Mouse (Mus musculus) testis, postnatal 14 days (tissue): ENCODE data around the gene Acp5.
"Not testable (repeated sequence)": the region's sequence is repeated elsewhere in the genome, so short reads cannot be mapped to it uniquely, and the experiment has no call there.

ENCODE experiments used
- DNase-seq: peaks from one replicate; pipeline ENCODE4 v3.0.0; 2021; ENCODE audit warnings: low spot score

The Acp5 gene

GRCm38 (mm10) chr9:22135644-22136390 is at the start of gene Acp5:
TSS of gene Acp5 (minus strand) at chr9:22135711.
- DNase-seq, result no peak

- no peak for DNase-seq
Measured at GRCm38 (mm10) chr9:22172318-22172717, 36.8 kb upstream of the Acp5 start.

GRCm38 (mm10) chr9:22169327-22169726 is 33.8 kb upstream of the Acp5 start:
- DNase-seq, result no peak

DNA sequence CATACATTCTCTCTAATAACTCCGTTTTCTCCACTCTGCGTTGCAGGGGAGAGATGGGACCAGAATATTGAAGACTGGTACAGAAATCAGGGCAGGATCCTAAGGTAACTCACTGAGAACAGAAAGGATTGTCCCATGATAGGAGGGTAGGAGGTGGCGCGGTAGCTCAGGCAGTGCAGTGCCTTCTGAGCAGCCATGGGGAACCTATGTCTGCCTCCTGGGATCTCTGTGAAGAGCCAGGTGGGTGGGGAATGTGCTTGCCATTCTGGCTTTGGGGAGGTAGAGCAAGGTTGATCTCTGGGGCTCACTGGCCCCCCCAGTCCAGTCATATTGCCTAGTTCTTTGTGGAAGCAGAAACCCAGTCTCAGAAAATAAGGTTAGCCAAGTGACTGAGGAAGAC is 32.2 kb upstream of the Acp5 start:
- DNase-seq, result no peak

GRCm38 (mm10) chr9:22166686-22167085 is 31.2 kb upstream of the Acp5 start:
- peak; percentile 75 for DNase-seq

GRCm38 (mm10) chr9:22165964-22166363 is 30.5 kb upstream of the Acp5 start:
- no peak for DNase-seq

- no peak for DNase-seq
Measured at GRCm38 (mm10) chr9:22164711-22165668, 29.5 kb upstream of the Acp5 start.

DNA sequence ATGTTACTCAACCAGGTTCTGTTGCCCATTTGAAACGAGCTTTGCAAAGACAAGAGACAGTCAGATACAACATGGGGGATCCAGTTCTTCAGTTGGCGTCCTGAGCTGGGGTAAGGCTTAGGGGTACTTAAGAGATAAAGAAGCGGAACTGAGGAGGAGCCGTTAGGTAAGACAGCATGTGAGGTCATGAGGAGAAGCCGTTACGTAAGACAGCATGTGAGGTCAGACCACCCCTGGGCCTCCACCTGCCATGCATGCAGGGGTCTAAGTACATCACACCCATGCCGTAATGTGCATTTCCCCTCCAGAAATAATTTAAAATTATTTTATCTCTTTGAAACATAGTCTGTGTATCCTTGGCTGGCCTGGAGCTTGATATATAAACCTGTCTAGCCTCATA is 27.4 kb upstream of the Acp5 start:
- DNase-seq, result no peak

DNA sequence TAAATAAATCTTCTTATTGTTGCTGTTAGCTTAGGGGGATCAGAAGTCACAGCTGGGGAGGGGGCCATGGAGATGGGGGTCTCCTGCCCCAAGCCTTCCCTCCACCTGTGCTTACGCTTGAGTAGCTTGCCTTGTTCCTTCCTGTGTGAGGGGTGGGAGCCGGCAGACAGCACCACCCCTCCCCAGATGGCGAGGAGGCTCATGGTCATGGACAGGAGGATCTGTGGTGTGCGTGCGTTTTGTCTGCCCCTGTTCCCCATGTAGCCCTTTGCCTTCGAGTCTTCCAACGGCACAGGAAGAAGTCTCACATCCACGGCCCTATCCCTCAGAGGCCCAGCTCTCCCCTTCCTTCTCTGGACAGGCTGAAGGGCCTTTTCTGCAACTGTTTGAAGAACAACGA is 26.8 kb upstream of the Acp5 start:
- no peak for DNase-seq

DNA sequence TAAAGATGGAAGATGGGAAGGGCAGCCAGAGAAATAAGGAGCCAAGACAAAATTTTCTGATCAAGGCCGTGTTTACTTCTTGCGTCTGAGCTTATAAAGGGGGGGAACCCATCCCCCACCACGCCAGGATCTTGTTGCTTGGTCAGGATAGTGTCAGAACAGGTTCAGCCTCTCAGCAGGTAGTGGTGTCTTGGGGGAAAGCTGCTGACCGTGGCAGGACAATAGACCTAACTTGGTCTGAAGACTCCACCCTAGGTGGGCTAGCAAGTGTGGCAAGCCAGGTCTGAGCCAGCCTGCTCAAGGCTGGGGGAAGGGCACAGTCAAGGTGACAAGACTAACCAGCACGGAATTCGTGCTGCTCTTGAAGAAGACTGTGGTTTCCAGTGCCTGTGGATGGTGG is 25.8 kb upstream of the Acp5 start:
- DNase-seq, result no peak

- DNase-seq, result peak; percentile 27
Measured at GRCm38 (mm10) chr9:22157516-22158265, 22.2 kb upstream of the Acp5 start.

- DNase-seq, result peak; percentile 99
Measured at GRCm38 (mm10) chr9:22156497-22157245, 21.2 kb upstream of the Acp5 start, which contains the start of gene Pigyl. TSS of gene Pigyl (plus strand) at chr9:22156846.

DNA sequence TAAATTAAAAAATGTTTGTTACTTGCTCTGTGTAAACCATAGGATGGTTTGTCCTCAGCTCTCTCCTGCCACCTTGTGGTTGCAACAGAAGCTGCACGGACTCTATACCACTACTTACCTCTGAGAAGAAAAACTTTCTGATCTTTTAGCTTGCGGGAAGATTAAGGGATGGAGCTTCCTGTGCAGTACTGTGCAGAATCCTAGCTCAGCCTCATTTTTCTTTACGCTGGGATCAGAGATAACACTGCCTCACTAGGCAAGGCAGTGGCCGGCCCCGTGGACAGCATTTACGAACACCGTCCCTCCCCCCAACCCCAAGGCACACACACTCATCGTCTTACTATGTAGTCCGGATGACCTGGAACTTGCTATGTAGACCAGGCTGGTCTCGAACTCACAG is 20.1 kb upstream of the Acp5 start:
- DNase-seq, result peak; percentile 46

- no peak for DNase-seq
Measured at GRCm38 (mm10) chr9:22153810-22154209, 18.3 kb upstream of the Acp5 start.

DNA sequence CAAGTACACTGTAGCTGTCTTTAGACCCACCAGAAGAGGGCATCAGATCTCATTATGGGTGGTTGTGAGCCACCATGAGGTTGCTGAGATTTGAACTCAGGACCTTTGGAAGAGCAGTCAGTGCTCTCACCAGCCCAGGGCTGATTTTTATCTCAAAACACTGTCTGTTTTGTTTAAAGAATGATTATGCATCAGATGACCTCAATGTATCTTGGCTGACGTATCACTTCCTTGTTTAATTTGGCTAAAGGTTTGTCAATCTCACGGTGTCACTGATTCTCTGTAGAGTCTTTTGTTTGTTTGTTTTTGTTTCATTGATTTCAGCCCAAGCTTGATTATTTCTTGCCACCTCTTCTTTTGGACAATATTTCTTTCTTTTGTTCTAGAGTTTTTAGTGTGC is 15.4 kb upstream of the Acp5 start:
- no peak for DNase-seq

DNA sequence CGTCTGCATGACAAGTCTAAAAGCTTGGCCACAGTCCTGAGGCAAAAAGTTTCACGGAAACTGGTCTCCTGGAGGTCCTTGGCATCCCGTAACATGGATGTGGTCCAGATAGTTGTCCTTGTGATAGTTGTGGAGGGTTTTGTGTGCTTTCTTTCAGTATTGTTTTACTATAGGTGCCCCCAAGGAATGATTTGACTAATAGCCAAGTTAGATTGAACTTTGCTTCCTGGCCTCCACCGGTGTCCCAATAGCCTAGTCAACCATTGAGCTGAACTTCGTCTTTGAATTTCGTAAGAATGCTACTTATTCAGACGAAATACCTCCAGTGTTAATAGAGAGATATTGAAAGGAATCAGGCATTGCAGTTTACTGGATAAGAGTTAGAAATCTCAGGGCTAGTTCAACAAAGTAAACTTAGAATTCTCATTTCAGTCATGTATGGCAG is 14.8 kb upstream of the Acp5 start:
- not testable (repeated sequence) for DNase-seq

DNA sequence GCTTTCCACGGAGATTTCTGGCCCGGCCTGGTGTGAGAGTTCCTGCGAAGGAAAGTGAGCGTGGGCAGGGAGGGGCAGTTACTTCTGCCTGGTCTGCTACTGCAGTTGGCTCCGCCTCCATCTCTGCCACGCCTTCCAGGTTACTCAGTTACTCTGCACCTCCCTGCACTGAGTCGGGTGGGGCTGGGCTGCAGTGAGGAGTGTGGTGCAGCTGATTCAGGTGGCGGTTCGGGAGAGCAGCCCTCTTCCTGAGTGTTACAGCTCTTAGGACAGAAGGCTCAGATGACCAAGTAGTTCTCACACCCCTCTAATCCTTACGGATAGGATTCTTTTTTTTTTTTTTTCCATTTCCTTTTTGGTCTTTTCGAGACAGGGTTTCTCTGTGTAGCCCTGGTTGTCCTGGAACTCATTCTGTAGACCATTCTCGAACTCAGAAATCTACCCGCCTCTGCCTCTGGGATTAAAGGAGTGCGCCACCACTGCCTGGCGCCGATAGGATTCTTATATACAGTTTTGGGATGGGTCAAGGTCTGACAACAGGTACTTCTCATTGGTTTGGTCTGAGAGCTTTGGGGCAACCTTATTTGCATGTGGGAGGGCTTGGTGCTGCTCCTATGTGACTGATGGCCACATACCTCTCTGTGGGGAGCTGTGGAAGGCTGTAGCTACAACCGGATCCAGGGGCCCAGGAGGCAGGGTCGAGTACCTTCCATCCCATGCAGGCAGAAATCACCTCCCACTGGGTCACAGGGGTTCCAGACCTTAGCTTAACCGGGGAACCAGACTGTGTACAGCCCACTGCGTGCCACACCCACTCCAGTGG is 14.1 kb upstream of the Acp5 start:
- DNase-seq, result no peak

DNA sequence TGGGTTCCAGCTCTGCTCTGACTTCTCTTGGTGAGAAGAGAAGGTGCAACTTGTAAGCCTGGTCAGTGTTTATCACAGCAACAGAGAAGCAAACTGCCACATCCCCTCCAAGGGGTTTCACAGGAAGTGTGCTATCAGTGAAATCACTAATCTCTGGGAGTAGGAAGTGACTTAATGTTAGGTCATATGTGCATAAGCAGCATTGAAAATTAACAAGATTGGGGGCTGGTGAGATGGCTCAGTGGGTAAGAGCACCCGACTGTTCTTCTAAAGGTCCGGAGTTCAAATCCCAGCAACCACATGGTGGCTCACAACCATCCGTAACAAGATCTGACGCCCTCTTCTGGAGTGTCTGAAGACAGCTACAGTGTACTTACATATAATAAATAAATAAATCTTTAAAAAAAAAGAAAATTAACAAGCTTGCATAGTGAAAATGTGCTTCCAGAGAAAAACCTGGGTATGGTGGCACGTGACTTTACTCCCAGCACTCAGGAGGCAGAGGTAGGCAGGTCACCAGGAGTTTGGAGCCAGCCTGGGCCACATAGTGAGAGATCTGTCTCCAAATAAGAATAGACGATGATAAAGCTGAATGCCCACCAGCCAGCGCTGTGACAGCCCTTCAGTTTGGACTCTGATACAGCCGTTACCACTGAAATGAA is 8.9 kb upstream of the Acp5 start:
- no peak for DNase-seq

GRCm38 (mm10) chr9:22143108-22144037 is 7.9 kb upstream of the Acp5 start:
- DNase-seq, result peak; percentile 79
